Mouse (Mus musculus): ENCODE data around the gene Card9.
"Not testable (repeated sequence)": the region's sequence is repeated elsewhere in the genome, so short reads cannot be mapped to it uniquely, and the experiment has no call there.

Gene Card9

GRCm38 (mm10) chr2:26360772-26361171, at the start of gene Card9:
Card9 (minus strand) TSS chr2:26360918.
- no peak for DNase-seq (ENCODE audit: low spot score)

GRCm38 (mm10) chr2:26410091-26410490, 49.4 kb upstream of the Card9 start:
- DNase-seq (ENCODE audit: low spot score) = no peak

- DNase-seq (ENCODE audit: low spot score) = no peak
These were observed 48.6 kb upstream of the Card9 start for GRCm38 (mm10) chr2:26409362-26409761.

DNA sequence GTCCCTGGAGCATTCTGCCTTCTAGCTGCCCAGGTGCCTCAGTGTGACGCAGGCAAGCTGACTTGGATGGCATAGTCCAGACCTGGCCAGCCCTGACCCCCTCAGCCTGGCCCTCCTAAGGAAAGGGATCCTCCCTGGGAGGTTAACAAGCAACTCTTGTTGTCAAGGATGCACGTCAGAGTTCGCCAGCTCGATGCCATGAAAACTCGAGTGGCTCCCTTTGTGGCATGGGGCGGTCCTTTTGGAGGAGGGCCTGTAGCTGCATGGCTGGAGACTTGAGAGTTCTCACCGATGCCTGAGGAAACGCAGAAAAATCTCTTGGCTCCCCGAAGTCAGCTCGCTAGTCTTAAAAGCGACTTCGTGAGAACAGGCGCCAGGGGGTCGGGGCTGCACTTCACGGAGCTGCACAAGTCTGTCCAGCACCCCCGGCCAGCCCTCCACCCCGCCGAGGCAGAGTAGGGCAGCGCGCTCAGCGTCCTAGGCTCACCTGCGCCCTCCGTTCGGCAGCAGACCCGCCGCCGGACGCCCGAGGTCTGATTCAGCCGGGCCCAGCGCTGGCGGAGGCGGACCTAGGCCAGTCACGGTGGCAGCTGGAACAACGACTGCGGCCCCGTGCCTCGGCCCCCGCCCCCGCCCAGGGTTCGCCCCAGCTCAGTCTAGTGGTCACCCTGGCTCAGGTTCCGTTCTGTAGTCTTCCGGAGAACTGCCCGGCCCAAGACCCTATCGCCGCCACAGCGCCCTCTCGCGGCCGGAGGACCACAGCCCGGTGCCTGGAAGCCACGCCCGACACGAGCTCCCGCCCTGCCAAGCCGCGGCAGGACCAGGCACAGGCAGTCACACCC, 48.0 kb upstream of the Card9 start, which contains the start of gene Inpp5e:
TSS of gene Inpp5e (minus strand) at position 689 of the 842 bp plus-strand sequence.
- peak; percentile 99 for DNase-seq (ENCODE audit: low spot score)

DNA sequence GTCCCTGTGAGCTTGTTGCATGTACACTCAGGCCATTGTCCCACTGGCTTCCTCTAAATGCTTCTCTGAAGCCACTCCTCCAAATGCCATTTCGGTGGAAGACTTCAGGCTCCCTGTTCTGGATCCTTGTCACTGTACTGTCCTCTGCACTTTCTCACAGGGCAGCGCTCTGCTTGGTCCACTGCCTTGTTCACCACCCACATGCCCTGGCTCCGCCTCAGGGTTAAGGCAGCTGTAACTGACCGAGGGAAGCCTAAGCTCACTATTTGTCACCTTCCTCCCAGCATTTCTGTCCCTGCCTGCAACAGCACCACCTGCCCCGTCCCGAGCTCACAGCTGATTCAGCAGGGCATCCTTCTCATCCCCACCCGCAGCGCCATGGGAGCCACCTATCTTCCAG, 42.6 kb upstream of the Card9 start:
- no peak for DNase-seq (ENCODE audit: low spot score)

DNA sequence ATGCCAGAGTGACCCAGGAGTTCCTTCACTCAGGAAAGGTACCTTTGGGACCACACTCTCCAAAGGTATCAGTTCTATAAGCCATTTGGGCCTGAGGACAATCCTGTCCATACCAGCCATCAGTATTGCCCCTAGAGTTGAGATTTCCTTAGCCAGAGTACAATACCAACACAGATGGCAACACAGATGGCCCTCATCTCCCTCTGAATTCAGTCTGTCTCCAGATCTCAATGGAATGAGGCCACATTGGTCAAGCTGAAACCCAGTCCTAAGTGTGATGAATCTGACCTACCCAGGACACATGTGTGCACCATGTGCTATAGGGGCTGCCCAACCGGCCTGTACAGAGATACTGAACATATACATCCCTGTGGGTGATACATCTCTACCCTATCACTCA, 41.5 kb upstream of the Card9 start:
- DNase-seq (ENCODE audit: low spot score) = no peak

DNA sequence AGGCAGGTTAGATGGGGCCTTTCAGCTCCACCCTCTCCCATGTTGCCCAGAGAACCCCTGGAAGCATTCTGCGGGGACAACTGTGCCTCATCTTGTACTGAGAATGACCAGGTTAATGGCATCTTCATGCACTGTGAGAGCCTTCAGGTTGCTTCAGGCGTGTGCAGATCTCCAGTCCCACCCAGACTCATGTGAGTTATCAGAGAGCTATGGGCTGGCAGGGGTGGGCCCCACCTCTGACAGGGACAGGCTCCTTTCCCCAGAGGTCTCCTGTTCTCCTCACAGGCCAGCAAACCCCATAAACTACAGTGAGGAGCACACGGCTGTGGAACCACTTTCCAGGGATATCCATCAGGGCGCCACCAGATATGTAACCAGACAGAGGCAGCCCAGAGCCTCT, 40.3 kb upstream of the Card9 start:
- DNase-seq (ENCODE audit: low spot score) = no peak

GRCm38 (mm10) chr2:26400296-26400695, 39.6 kb upstream of the Card9 start:
- DNase-seq (ENCODE audit: low spot score) = no peak

DNA sequence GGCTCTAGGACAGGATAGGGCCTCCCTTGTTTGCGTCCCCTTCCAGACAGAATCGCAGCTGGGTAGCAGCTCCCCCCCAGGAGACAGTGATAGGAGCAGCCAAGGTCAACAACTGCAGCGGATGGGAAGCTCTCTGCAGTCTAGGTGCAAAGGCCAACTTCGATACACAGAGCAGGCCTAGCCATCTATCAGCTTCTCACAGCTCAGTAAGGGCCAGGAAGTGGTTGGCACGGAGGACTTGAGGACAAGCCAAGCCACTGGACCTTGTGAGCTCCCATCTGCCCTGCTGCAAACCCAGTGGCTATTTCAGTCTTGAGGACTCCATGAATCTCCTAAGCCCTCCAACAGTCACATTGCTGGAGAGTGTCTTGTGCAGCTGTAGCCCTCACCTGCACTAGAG, 38.9 kb upstream of the Card9 start:
- DNase-seq (ENCODE audit: low spot score) = no peak

DNA sequence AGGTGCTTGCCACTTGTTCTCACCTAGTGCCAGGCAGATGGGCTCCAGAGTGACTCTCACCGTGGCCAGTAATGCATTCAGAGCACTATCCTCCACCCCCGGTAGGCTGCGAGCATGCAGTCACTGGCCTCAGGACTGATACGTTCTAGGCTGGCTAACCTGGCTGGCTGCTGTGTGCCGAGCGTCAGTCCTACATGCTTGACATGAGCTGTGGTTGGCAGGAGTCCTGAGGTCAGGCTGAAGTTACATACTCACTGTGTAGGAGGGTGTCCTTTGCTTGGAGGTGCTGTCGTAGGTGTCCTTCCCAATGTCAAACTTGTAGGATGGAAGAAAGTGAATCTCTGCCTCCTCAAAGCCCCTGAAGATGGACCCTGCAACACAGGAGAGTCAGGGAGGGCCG, 38.3 kb upstream of the Card9 start:
- DNase-seq (ENCODE audit: low spot score) = no peak

GRCm38 (mm10) chr2:26391617-26392016, 30.9 kb upstream of the Card9 start:
- DNase-seq (ENCODE audit: low spot score) = no peak

GRCm38 (mm10) chr2:26390954-26391353, 30.2 kb upstream of the Card9 start:
- no peak for DNase-seq (ENCODE audit: low spot score)

GRCm38 (mm10) chr2:26389154-26389690, 28.5 kb upstream of the Card9 start, which contains the start of the genes Entr1 and Pmpca:
Entr1 (minus strand) TSS chr2:26389316.
Pmpca (plus strand) TSS chr2:26389339.
- DNase-seq (ENCODE audit: low spot score) = peak; percentile 77

DNA sequence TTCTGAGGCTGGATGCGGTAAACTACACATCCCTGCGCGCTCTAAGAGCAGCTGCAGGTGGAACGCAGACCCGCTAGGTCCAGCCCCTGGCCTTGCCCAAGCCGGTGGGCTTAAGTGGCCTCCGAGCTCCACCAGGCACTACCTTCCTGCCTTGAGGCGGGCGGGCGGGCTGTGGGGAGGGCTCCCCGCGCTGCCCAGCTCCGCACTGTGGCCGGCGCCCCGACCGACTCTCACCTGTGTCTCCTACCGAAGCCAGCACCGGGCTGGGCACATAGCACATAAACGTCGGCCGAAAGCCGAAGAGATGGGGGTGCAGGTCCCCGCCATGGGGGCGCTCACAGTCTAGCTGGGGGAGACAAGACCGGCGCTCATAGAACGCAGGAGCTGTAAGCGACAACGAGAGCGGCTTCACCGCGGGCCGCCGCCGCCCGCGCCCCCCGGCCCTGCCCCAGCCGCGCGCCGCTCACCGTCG, 28.0 kb upstream of the Card9 start:
- DNase-seq (ENCODE audit: low spot score) = no peak

GRCm38 (mm10) chr2:26387713-26388112, 27.0 kb upstream of the Card9 start:
- no peak for DNase-seq (ENCODE audit: low spot score)

- DNase-seq (ENCODE audit: low spot score) = not testable (repeated sequence)
These were observed 20.2 kb upstream of the Card9 start for GRCm38 (mm10) chr2:26380871-26381270.

- DNase-seq (ENCODE audit: low spot score) = peak; percentile 60
These were observed 19.5 kb upstream of the Card9 start, which contains the start of gene Snapc4 for GRCm38 (mm10) chr2:26380131-26380771. Snapc4 (minus strand) TSS chr2:26380653.

- no peak for DNase-seq (ENCODE audit: low spot score)
These were observed 11.7 kb upstream of the Card9 start for GRCm38 (mm10) chr2:26372396-26372795.

- DNase-seq (ENCODE audit: low spot score) = no peak
These were observed 7.9 kb upstream of the Card9 start for GRCm38 (mm10) chr2:26368572-26368971.

DNA sequence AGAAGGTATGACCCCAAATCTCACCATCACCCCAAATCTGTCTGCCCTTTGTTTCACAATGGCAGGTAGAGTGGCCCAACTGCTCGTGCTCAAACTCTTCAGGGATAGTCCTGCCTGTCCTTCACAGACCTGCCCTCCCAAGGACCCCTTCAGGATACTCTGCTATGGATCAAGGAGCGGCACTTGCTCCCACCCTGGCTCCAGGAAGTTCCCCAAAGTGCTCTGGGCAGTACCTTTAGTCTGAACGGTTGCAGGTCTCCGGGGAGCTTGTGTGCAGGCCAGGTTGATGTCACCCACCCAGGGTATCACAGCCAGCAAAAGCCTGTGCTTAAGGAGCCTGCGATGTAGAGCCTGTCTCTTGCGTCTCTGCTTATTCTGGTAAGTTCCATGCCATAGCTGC, 7.2 kb upstream of the Card9 start:
- DNase-seq (ENCODE audit: low spot score) = no peak

DNA sequence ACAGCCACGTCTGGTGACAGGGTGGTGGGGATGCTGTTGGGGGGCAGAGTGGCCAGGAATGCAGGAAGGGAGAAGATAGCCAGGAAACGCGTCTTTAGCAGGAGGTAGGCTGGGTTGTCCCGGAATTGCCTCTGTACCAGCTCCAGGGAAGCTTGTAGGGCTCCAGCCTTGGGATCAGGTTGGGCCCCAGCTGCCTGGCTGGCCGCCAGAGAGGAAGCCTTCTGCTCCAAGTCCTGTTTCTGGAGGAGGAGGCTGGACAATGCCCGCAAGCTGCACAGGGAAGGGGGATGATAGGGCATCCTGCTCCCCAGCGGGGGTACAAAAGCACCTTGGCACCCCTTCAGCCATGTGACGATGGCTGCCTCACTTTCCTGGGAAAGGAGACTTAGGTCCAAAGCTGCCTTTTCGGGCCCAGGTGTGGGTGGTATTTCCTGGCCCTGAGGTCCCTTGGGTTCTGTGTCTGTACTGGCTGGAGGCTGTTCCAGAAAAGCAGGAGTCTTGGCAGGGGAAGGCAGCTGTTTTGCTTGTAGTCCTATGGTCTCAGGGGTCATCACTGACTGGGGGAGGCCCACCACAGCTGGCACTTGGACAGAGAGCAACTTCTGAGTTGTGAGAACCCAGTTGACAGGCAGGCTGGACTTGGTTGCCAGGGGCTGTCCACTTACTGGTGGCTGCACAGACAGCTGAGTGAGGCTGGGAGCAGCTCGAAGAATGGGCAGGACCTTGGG, 4.2 kb upstream of the Card9 start:
- DNase-seq (ENCODE audit: low spot score) = peak; percentile 73

DNA sequence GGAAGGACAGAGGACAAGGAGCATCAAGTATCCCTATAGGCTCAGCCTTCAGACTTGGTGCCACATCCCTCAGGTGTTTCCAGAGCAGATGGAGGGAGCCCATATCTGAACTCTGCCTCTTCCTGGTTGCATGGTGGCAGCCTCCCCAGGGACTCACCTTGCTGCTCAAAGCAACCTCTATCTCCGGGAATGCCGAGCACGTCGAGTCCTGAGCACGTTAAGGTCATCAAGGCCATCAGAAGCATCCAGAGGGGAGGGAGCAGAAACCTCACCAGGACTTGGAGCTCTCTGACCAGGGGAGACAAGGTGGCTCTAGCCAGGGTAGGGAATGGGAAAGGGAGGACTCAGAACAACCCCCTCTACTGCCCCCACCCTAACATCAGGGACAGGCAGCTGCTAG, 2.8 kb upstream of the Card9 start:
- DNase-seq (ENCODE audit: low spot score) = no peak

All from ovary, postnatal 14 days (tissue).